Mouse (Mus musculus) urinary bladder, adult 18-20 months (tissue): ENCODE results near the gene Mcam.

Experiments used
- DNase-seq, 2 experiments: peaks; one replicate each; pipeline ENCODE4 v3.0.0; 2022; ENCODE audit warnings: low spot score in 2 of 2, mixed read lengths in 2 of 2

The Mcam gene

DNA sequence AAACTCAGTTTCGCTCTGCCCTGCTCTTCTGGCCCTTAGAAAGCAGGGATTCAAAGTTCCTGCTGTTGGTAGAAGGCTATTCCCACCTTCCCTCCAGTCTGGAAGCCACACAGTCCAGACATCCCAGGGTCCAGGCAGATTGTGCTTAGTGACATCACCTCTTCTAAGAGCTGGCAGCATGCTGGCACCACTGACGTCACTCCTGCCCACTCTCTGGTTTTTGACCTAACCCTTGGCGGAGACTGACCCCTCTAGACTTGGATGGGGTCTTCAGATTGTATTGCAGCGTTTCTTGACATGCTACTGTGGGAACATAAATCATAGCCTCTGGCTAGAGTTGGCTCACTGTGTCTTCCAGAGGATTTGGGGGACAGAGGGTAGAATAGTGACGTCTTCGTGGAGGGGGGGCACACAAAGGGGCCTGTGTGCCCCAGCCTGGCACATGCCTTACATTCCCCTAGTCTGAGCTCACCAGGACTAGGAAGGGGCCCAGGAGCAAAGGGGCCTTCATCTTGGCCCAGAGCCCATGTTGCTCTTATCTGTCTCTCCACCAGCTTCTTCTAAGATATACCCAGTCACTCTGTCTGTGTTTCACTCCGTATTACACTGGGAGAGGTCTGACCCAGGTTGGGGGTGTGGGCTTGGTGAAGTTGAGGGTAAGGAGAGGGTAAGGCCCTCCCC is 1.6 kb downstream of the Mcam start:
- no peak for DNase-seq

GRCm38 (mm10) chr9:44137846-44138245 is 3.6 kb downstream of the Mcam start:
- no peak for DNase-seq

DNA sequence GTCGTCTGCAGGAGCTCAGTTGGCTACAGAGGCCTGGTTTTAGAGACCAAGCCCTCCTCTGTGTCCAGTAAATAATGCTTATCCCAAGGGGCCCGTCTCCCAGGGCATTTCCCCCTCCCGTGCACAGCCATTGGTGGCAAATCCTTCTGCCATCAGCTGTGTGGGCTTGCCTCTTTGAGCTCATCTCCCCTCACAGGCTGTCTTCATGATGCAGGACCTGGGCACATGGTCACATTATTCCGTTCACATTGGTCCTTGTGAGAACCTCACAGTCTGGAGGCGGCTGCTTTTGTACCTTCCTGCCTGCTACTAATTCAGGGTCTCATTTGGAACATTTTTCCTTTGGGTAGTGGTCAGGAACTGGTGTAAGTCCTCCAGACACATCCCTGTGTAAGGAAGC is 7.7 kb downstream of the Mcam start:
- no peak for DNase-seq

DNA sequence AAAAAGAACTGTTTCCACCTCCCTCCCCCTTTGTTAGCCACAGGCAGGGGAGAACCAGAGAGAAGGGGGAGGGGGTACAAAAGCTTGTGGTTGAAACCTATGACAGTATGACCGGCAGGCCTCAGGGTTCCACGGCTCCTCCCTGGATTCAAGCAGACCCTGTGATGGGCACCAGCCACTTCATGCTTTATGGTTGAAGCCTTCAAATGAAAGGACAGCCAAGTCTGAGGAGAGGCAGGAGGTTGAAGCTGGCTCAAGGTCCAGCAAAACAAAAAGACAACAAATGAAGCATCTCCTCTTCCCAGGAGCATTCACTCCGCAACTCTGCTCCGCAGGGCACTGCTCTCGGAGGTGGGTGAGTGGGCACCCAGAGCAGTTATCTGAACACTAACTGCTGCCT is 9.2 kb downstream of the Mcam start:
- DNase-seq = no peak

DNA sequence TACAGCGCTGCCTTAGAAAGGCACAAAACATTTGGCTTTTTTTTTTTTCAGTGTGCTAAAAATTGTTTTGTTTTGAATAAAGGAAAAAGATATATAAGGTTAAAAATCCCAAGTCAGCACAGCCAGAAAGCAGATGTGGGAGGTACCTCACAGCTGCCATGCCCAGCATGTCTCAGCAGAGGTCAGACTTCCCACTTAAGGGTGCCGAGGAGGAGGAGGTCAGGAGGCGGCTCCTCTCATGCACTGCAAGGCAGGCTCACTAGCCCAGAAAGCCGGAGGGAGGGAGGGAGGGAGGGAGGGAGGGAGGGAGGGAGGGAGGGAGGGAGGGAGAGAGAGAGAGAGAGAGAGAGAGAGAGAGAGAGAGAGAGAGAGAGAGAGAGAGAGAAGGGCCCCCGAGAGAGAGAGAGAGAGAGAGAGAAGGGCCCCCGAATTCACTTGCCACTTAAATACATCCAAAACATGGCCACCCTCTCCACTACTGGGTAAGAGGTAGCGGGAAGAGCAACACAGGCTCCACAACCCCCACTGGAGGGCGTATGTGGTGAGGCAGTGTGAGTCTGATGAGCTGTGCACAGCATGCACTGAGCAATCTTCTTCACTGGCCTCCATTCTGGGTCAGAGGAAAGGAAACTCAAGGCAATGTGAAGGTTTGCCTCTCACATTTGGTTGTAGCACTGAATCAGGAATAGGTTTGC is 9.9 kb downstream of the Mcam start:
- DNase-seq = no peak

GRCm38 (mm10) chr9:44144718-44145060 is 10.4 kb downstream of the Mcam start:
- DNase-seq = no peak

DNA sequence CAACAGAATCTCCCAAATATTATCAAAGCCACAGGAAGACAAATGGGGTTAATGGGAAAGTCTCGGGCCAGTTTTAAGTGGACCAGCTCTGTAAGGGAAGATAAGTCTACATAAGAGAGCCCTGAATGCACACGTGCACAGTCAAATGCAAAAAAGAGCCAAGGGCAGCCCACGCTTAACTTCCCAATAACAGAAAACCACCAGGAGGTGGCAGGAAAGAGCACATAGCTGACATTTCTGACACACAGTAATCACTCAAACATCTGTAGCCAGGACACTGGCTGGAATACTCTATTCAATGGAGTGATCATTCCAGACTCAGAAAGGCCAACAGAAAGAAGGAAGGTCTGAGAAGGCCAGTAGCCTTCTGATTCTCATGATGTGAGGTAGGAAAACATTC is 13.0 kb downstream of the Mcam start:
- no peak for DNase-seq

GRCm38 (mm10) chr9:44159886-44160285 is 25.6 kb downstream of the Mcam start:
- no peak for DNase-seq

DNA sequence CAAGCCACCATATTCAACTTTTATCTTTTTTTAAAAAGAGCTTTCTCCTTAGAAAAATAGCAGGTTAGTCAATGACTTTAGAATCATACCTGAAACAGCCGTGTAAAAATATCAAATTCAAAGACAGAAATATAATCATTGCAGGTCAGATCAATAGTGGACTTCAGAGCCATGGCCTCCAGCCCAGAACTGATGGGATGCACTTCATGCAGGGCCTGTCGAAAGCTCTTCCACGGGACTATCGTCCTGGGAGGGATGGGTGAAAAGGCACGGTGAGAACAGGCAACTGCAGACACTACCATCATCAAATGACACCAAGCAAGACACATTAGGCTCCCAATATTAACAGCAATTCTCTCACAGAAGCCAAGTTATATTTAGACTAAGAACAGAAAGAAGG is 34.7 kb downstream of the Mcam start:
- no peak for DNase-seq

GRCm38 (mm10) chr9:44170691-44171151 is 36.5 kb downstream of the Mcam start:
- no peak for DNase-seq

DNA sequence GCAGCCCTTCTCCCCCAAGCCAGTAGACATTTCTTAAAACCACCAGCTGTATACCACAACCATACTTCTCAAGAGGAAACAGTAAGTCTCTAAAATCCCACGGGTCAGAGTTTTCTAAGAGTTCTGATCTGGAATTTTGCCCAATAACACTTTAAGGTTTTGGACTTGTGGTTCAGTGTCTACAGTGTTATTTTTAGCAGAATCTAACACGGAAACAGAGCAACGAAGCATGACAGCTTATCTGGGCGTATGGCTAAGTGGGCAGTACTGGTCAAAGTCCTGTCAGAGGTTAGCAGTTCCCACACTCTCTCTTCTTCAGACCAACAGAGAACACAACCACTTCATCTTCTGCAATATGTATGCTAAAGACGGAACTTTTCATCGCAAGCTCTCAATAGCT is 41.3 kb downstream of the Mcam start:
- no peak for DNase-seq

- DNase-seq = no peak
Observed at GRCm38 (mm10) chr9:44175957-44176356, 41.7 kb downstream of the Mcam start.

GRCm38 (mm10) chr9:44177405-44177804 is 43.1 kb downstream of the Mcam start:
- no peak for DNase-seq

- DNase-seq = no peak
Observed at GRCm38 (mm10) chr9:44178389-44178788, 44.1 kb downstream of the Mcam start.

GRCm38 (mm10) chr9:44178811-44179210 is 44.5 kb downstream of the Mcam start:
- no peak for DNase-seq

- DNase-seq = no peak
Observed at GRCm38 (mm10) chr9:44181537-44181936, 47.3 kb downstream of the Mcam start.

GRCm38 (mm10) chr9:44182260-44182659 is 48.0 kb downstream of the Mcam start:
- DNase-seq = peak; percentile 25 to 49

DNA sequence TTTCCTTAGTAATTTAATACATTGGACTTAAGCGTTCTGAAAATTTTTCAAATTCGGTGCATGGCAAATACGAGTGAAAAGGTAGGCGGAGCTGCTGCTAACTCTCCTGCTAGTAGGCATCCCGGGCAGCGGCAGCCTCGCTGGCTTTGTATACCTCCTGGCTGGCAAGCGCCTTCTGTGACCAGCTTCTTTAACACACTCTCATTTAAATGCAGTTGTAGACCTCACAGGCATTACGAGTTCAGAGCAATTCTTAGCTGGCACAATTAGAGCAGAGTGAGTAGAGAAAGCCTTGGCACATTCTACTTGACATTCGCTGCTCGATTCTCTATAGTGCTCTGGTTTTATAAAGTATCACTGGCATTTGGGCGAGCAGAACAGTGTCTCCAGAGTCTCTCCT is 54.0 kb downstream of the Mcam start:
- no peak for DNase-seq

DNA sequence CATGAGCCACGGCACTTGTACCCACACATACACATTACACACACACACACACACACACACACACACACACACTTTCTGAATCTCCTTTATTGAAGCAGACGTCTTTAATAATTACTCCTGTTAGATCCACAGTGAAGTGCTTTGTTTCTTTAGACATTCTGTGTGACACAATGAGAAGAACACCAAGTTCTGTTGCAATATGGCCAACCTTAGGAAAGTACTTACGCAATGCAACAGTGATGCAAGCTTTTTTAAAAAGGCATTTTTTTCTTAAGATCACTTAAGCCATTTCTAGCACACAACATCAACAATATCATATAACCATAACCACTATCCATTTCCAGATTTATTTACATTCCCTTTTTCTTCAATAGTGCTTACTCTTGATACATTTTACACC is 56.9 kb downstream of the Mcam start:
- no peak for DNase-seq

DNA sequence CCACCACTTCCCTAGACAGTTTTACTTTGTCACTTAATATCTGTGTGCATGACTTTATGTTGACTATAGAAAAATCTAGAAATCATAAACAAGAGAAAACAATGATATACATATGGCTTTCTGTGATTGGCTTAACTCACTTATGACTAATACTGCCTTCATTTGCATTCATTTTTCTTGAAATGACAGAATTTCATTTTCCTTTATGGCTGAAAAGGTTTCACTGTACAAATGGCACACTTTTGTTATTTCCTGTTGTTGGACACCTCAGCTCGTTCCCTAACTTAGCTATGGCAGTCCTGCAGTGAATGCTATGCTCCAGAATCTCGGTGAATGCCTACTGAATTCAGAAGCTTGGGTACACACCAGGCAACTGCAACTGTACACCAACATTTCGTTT is 58.0 kb downstream of the Mcam start:
- no peak for DNase-seq
